Mouse (Mus musculus): Measurements from ENCODE around the gene Ncor2.

DNA sequence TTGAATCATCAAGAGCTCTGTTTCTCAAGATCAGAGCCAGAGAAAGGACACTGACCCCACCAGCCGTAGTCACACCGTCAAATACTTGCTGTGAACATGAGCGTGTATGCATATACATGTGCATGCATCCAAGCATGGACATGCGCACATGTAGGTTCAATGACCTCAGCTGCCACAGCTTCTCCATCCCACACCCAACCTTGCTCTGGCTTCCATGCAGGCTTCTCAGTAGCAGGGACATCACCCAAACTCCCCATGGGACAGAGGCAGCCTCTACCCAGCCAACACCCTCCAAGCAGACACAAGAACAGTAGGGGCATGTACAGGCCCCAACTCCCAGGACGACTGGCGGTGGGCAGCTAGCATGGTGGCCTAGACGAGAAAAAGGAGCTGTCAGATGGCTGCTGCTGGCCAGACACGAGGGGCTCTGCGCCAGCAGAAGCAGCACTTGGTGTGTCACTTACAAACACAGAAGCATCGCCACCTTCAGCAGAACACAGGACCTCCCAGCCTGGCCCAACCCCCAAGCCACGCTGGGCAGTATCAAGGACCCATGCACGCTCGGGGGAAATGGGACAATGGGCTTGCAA, 40.1 kb downstream of the Ncor2 start:
- TF ChIP-seq CTCF (IDR thresholded peaks at IDR 0.05; ENCODE audit: extremely low read depth, insufficient read depth, low read length): no peak
- TF ChIP-seq POLR2A (IDR thresholded peaks at IDR 0.05; ENCODE audit: extremely low read depth, insufficient read depth, low read length): no peak

All from cortical plate, adult 2 months (tissue).